Mouse (Mus musculus): Measurements from ENCODE around the gene Scrn1.

Gene Scrn1

GRCm38 (mm10) chr6:54535485-54535884 is 30.8 kb downstream of the Scrn1 start:
- Histone ChIP-seq H3K4me1 (replicated peaks; ENCODE audit: low read depth, low read length) (no peaks in the 10 kb centered on the region), H3K9me3 (ENCODE audit: low read length) (no peaks in the 10 kb centered on the region), H3K4me3 (replicated peaks; ENCODE audit: low read length) (no peak overlapping the region), H3K36me3 (ENCODE audit: insufficient read depth, low read length) (no peaks in the 10 kb centered on the region), H3K27me3 (ENCODE audit: insufficient read depth, low read length) (no peaks in the 10 kb centered on the region)
- TF ChIP-seq NANOG (IDR thresholded peaks at IDR 0.05; ENCODE audit: borderline replicate concordance, low read length) (no peak), CTCF (conservative IDR thresholded peaks at IDR 0.05; ENCODE audit: low read length) (no peak), POU5F1 (IDR thresholded peaks at IDR 0.05; ENCODE audit: borderline replicate concordance, low read length) (no peak)

GRCm38 (mm10) chr6:54531048-54531481 is 35.2 kb downstream of the Scrn1 start:
- H3K9me3 ChIP-seq (ENCODE audit: low read length): no peaks in the 10 kb centered on the region
- no peak for TF ChIP-seq POU5F1 (IDR thresholded peaks at IDR 0.05; ENCODE audit: borderline replicate concordance, low read length)
- TF ChIP-seq NANOG (IDR thresholded peaks at IDR 0.05; ENCODE audit: borderline replicate concordance, low read length): no peak
- TF ChIP-seq CTCF (conservative IDR thresholded peaks at IDR 0.05; ENCODE audit: low read length): no peak
- no peaks in the 10 kb centered on the region for H3K36me3 ChIP-seq (ENCODE audit: insufficient read depth, low read length)
- H3K4me1 ChIP-seq (replicated peaks; ENCODE audit: low read depth, low read length): no peaks in the 10 kb centered on the region
- H3K4me3 ChIP-seq (replicated peaks; ENCODE audit: low read length): no peak overlapping the region
- H3K27me3 ChIP-seq (ENCODE audit: insufficient read depth, low read length): no peaks in the 10 kb centered on the region

- TF ChIP-seq POU5F1 (IDR thresholded peaks at IDR 0.05; ENCODE audit: borderline replicate concordance, low read length) (no peak), CTCF (conservative IDR thresholded peaks at IDR 0.05; ENCODE audit: low read length) (no peak), NANOG (IDR thresholded peaks at IDR 0.05; ENCODE audit: borderline replicate concordance, low read length) (no peak)
- Histone ChIP-seq H3K36me3 (ENCODE audit: insufficient read depth, low read length) (no peaks in the 10 kb centered on the region), H3K4me3 (replicated peaks; ENCODE audit: low read length) (no peak overlapping the region), H3K9me3 (ENCODE audit: low read length) (no peaks in the 10 kb centered on the region), H3K27me3 (ENCODE audit: insufficient read depth, low read length) (no peaks in the 10 kb centered on the region), H3K4me1 (replicated peaks; ENCODE audit: low read depth, low read length) (no peaks in the 10 kb centered on the region)
These were observed 36.1 kb downstream of the Scrn1 start for GRCm38 (mm10) chr6:54530182-54530581.

GRCm38 (mm10) chr6:54528666-54529065 is 37.6 kb downstream of the Scrn1 start:
- Histone ChIP-seq H3K4me3 (replicated peaks; ENCODE audit: low read length) (no peak overlapping the region), H3K4me1 (replicated peaks; ENCODE audit: low read depth, low read length) (no peaks in the 10 kb centered on the region), H3K27me3 (ENCODE audit: insufficient read depth, low read length) (no peaks in the 10 kb centered on the region), H3K9me3 (ENCODE audit: low read length) (no peaks in the 10 kb centered on the region), H3K36me3 (ENCODE audit: insufficient read depth, low read length) (no peaks in the 10 kb centered on the region)
- no peak for TF ChIP-seq CTCF (conservative IDR thresholded peaks at IDR 0.05; ENCODE audit: low read length)
- no peak for TF ChIP-seq POU5F1 (IDR thresholded peaks at IDR 0.05; ENCODE audit: borderline replicate concordance, low read length)
- no peak for TF ChIP-seq NANOG (IDR thresholded peaks at IDR 0.05; ENCODE audit: borderline replicate concordance, low read length)

- H3K27me3 ChIP-seq (ENCODE audit: insufficient read depth, low read length): no peaks in the 10 kb centered on the region; the same call in 1 of the 2 replicates
- H3K4me3 ChIP-seq (replicated peaks; ENCODE audit: low read length): no peak overlapping the region
- no peak for TF ChIP-seq CTCF (conservative IDR thresholded peaks at IDR 0.05; ENCODE audit: low read length)
- TF ChIP-seq NANOG (IDR thresholded peaks at IDR 0.05; ENCODE audit: borderline replicate concordance, low read length): no peak
- TF ChIP-seq POU5F1 (IDR thresholded peaks at IDR 0.05; ENCODE audit: borderline replicate concordance, low read length): no peak
- no peaks in the 10 kb centered on the region for H3K4me1 ChIP-seq (replicated peaks; ENCODE audit: low read depth, low read length)
- H3K36me3 ChIP-seq (ENCODE audit: insufficient read depth, low read length): no peaks in the 10 kb centered on the region
- no peaks in the 10 kb centered on the region for H3K9me3 ChIP-seq (ENCODE audit: low read length)
These were observed 47.5 kb downstream of the Scrn1 start for GRCm38 (mm10) chr6:54518758-54519157.

GRCm38 (mm10) chr6:54516512-54517134 is 49.7 kb downstream of the Scrn1 start:
- no peaks in the 10 kb centered on the region for H3K36me3 ChIP-seq (ENCODE audit: insufficient read depth, low read length)
- H3K4me1 ChIP-seq (replicated peaks; ENCODE audit: low read depth, low read length): no peaks in the 10 kb centered on the region
- H3K4me3 ChIP-seq (replicated peaks; ENCODE audit: low read length): no peak overlapping the region
- H3K27me3 ChIP-seq (ENCODE audit: insufficient read depth, low read length): no peaks in the 10 kb centered on the region; the same call in 1 of the 2 replicates
- no peak for TF ChIP-seq NANOG (IDR thresholded peaks at IDR 0.05; ENCODE audit: borderline replicate concordance, low read length)
- no peak for TF ChIP-seq POU5F1 (IDR thresholded peaks at IDR 0.05; ENCODE audit: borderline replicate concordance, low read length)
- TF ChIP-seq CTCF (conservative IDR thresholded peaks at IDR 0.05; ENCODE audit: low read length): no peak
- H3K9me3 ChIP-seq (ENCODE audit: low read length): no peaks in the 10 kb centered on the region

GRCm38 (mm10) chr6:54512256-54512655 is 54.0 kb downstream of the Scrn1 start:
- no peaks in the 10 kb centered on the region; the same call in 1 of the 2 replicates for H3K27me3 ChIP-seq (ENCODE audit: insufficient read depth, low read length)
- H3K4me1 ChIP-seq (replicated peaks; ENCODE audit: low read depth, low read length): peaks cover 8% of the 10 kb centered on the region; the same call in 1 of the 2 replicates
- no peaks in the 10 kb centered on the region for H3K36me3 ChIP-seq (ENCODE audit: insufficient read depth, low read length)
- no peak for TF ChIP-seq POU5F1 (IDR thresholded peaks at IDR 0.05; ENCODE audit: borderline replicate concordance, low read length)
- TF ChIP-seq NANOG (IDR thresholded peaks at IDR 0.05; ENCODE audit: borderline replicate concordance, low read length): no peak
- no peak for TF ChIP-seq CTCF (conservative IDR thresholded peaks at IDR 0.05; ENCODE audit: low read length)
- H3K9me3 ChIP-seq (ENCODE audit: low read length): no peaks in the 10 kb centered on the region
- no peak overlapping the region for H3K4me3 ChIP-seq (replicated peaks; ENCODE audit: low read length)

GRCm38 (mm10) chr6:54509264-54509663 is 57.0 kb downstream of the Scrn1 start:
- TF ChIP-seq POU5F1 (IDR thresholded peaks at IDR 0.05; ENCODE audit: borderline replicate concordance, low read length) (no peak), NANOG (IDR thresholded peaks at IDR 0.05; ENCODE audit: borderline replicate concordance, low read length) (no peak), CTCF (conservative IDR thresholded peaks at IDR 0.05; ENCODE audit: low read length) (no peak)
- no peak overlapping the region for H3K4me3 ChIP-seq (replicated peaks; ENCODE audit: low read length)
- no peaks in the 10 kb centered on the region for H3K9me3 ChIP-seq (ENCODE audit: low read length)
- H3K4me1 ChIP-seq (replicated peaks; ENCODE audit: low read depth, low read length): peaks cover 8% of the 10 kb centered on the region; the same call in 1 of the 2 replicates
- H3K36me3 ChIP-seq (ENCODE audit: insufficient read depth, low read length): no peaks in the 10 kb centered on the region
- no peaks in the 10 kb centered on the region; the same call in 1 of the 2 replicates for H3K27me3 ChIP-seq (ENCODE audit: insufficient read depth, low read length)
